Mouse (Mus musculus): ENCODE results near the gene Mrps34. TPM values are rescaled to one million over a fixed set of nuclear protein-coding genes. Genes with fewer than 3 reads are reported as not detected.

Gene Mrps34
- polyA plus RNA-seq, 1 experiment, result 100 TPM

- WGBS, result 87% methylated on average over 8 of the region's 8 CpGs
- DNase-seq, result no peak
Measured at GRCm38 (mm10) chr17:24857831-24858470, 37.0 kb upstream of the Mrps34 start.

GRCm38 (mm10) chr17:24858967-24859366 is 35.9 kb upstream of the Mrps34 start:
- no peak for DNase-seq
- WGBS, result 88% methylated on average over 6 of the region's 6 CpGs
- H3K4me1 ChIP-seq (ENCODE audit: control insufficient read depth, insufficient read depth, low read length), result no peaks in the 10 kb centered on the region
- no peak for TF ChIP-seq POLR2A (IDR thresholded peaks at IDR 0.05; ENCODE audit: borderline replicate concordance, extremely low read depth, low read depth, low read length)
- no peak overlapping the region for H3K4me3 ChIP-seq (replicated peaks; ENCODE audit: extremely low read depth, low read depth, low read length)

More at GRCm38 (mm10) chr17:24857831-24858470, 37.0 kb upstream of the Mrps34 start:
- no peaks in the 10 kb centered on the region for H3K4me1 ChIP-seq (ENCODE audit: control insufficient read depth, insufficient read depth, low read length)
- H3K4me3 ChIP-seq (replicated peaks; ENCODE audit: extremely low read depth, low read depth, low read length), result no peak overlapping the region
- no peak for TF ChIP-seq CTCF (IDR thresholded peaks at IDR 0.05; ENCODE audit: insufficient read depth, low read length)
- no peak for TF ChIP-seq POLR2A (IDR thresholded peaks at IDR 0.05; ENCODE audit: borderline replicate concordance, extremely low read depth, low read depth, low read length)

- WGBS, result 91% methylated on average over 8 of the region's 8 CpGs
- no peak for DNase-seq
- no peak overlapping the region for H3K4me3 ChIP-seq (replicated peaks; ENCODE audit: extremely low read depth, low read depth, low read length)
- no peaks in the 10 kb centered on the region for H3K4me1 ChIP-seq (ENCODE audit: control insufficient read depth, insufficient read depth, low read length)
- TF ChIP-seq CTCF (IDR thresholded peaks at IDR 0.05; ENCODE audit: insufficient read depth, low read length) (no peak), POLR2A (IDR thresholded peaks at IDR 0.05; ENCODE audit: borderline replicate concordance, extremely low read depth, low read depth, low read length) (no peak)
Measured at GRCm38 (mm10) chr17:24860076-24860475, 34.8 kb upstream of the Mrps34 start.

- WGBS, result 93% methylated on average over 3 of the region's 3 CpGs
- TF ChIP-seq CTCF (IDR thresholded peaks at IDR 0.05; ENCODE audit: insufficient read depth, low read length), result no peak
- TF ChIP-seq POLR2A (IDR thresholded peaks at IDR 0.05; ENCODE audit: borderline replicate concordance, extremely low read depth, low read depth, low read length), result no peak
- no peak for DNase-seq
- H3K4me1 ChIP-seq (ENCODE audit: control insufficient read depth, insufficient read depth, low read length), result no peaks in the 10 kb centered on the region
- H3K4me3 ChIP-seq (replicated peaks; ENCODE audit: extremely low read depth, low read depth, low read length), result no peak overlapping the region
Measured at GRCm38 (mm10) chr17:24861785-24862184, 33.1 kb upstream of the Mrps34 start.

DNA sequence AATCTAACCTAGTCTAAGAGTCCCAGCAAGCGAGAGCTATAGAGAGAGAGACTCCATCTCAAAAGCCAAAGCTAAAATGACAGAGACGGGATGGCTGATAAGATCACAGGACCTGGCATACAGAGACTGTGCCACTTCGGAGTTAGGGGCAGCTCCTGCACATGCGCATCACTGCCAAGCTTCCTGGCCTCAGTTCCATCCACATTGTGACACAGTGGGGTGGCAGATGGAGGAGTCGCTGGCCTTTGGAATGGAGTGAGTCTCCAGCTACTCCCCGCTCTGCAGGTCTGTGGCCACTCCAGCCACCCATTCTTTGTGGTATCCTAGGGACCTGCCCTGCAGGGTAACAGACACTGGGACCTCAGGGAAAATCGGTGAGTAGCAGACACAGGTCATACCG is 29.1 kb upstream of the Mrps34 start, which contains the start of gene Igfals:
Gene Igfals (plus strand): TSS at position 222 of the 400 bp plus-strand sequence.
- TF ChIP-seq CTCF (IDR thresholded peaks at IDR 0.05; ENCODE audit: insufficient read depth, low read length) (no peak), POLR2A (IDR thresholded peaks at IDR 0.05; ENCODE audit: borderline replicate concordance, extremely low read depth, low read depth, low read length) (no peak)
- DNase-seq, result no peak
- Histone ChIP-seq H3K4me1 (ENCODE audit: control insufficient read depth, insufficient read depth, low read length) (no peaks in the 10 kb centered on the region), H3K4me3 (replicated peaks; ENCODE audit: extremely low read depth, low read depth, low read length) (no peak within 1 kb of the TSS)
- WGBS, result 91% methylated on average over 8 of the region's 8 CpGs

DNA sequence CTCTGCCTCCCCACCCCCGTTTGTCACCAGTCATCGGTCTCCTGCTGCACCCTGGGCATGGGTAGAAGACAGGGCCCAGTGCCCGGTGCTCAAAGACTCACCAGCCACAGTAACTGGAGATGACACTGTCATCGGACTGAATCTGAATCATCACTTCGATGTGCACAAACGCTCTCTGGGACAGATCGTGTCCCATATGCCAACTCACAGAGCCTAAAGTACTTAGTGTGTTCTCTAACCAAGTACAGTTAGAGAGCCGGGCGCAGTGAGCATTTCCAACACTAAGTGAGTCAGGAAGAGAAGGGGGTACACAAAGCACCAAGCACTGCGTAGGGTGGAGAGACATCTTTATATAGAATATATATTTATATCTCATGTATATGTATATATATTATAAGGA is 27.0 kb upstream of the Mrps34 start:
- no peak for DNase-seq
- Histone ChIP-seq H3K4me3 (replicated peaks; ENCODE audit: extremely low read depth, low read depth, low read length) (no peak overlapping the region), H3K4me1 (ENCODE audit: control insufficient read depth, insufficient read depth, low read length) (no peaks in the 10 kb centered on the region)
- 91% methylated on average over 10 of the region's 10 CpGs for WGBS
- no peak for TF ChIP-seq POLR2A (IDR thresholded peaks at IDR 0.05; ENCODE audit: borderline replicate concordance, extremely low read depth, low read depth, low read length)
- TF ChIP-seq CTCF (IDR thresholded peaks at IDR 0.05; ENCODE audit: insufficient read depth, low read length), result no peak

DNA sequence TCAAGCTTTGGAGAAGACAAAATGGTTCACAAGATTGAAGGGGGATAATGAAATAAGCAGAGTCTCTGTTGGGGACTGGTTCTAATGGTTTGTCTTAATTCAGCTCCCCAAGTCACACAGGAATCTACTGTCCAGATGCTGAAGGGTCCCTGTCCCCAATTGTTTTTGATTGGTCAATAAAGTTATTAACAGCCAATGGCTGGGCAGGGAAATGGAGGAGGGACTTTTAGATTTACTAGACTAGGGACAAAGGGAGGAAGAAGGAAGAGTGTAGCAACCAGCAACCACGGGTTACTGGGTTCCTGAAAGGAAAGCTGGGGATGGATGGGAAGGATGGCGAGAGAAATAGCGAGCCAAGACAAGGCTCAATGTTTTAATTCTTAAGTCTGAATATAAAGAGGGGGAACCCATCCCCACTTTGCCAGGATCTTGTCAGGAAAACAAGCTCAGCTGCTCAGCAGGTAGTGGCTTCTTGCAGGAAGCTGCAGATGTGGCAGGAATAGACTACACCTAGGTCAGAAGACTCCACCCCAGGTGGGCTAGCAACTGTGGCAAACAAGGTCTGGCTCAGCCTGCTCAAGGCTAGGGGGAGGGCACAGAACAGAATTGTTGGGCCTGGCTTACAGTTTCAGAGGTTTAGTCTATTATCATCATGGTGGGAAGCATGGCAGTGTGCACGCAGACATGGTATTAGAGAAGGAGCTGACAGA is 21.1 kb upstream of the Mrps34 start:
- TF ChIP-seq CTCF (IDR thresholded peaks at IDR 0.05; ENCODE audit: insufficient read depth, low read length), result no peak
- no peak for TF ChIP-seq POLR2A (IDR thresholded peaks at IDR 0.05; ENCODE audit: borderline replicate concordance, extremely low read depth, low read depth, low read length)
- no peak overlapping the region for H3K4me3 ChIP-seq (replicated peaks; ENCODE audit: extremely low read depth, low read depth, low read length)
- no peak for DNase-seq
- 48% methylated on average over 4 of the region's 4 CpGs for WGBS
- 0 out of 2 replicates have a peak, but pooled peaks cover 2% of the 10 kb centered on the region for H3K4me1 ChIP-seq (ENCODE audit: control insufficient read depth, insufficient read depth, low read length)

DNA sequence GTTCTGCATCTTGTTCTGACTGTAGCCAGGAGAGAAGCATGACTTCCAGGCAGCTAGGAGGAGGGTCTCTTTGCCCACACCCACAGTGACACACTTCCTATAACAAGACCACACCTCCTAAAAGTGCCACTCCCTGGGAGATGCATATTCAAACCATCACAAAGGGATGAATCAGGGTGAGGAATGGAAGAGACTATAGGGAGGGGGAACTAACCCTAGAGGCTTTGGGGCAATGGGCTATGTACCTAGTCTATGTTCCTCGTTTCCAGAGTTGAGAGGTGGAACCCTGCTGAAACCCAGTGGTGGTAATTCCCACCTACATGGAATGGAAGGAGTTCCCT is 20.5 kb upstream of the Mrps34 start:
- no peak overlapping the region for H3K4me3 ChIP-seq (replicated peaks; ENCODE audit: extremely low read depth, low read depth, low read length)
- 0 out of 2 replicates have a peak, but pooled peaks cover 2% of the 10 kb centered on the region for H3K4me1 ChIP-seq (ENCODE audit: control insufficient read depth, insufficient read depth, low read length)
- WGBS, result 45% methylated on average over 1 of the region's 1 CpGs
- no peak for TF ChIP-seq CTCF (IDR thresholded peaks at IDR 0.05; ENCODE audit: insufficient read depth, low read length)
- no peak for TF ChIP-seq POLR2A (IDR thresholded peaks at IDR 0.05; ENCODE audit: borderline replicate concordance, extremely low read depth, low read depth, low read length)
- no peak for DNase-seq

DNA sequence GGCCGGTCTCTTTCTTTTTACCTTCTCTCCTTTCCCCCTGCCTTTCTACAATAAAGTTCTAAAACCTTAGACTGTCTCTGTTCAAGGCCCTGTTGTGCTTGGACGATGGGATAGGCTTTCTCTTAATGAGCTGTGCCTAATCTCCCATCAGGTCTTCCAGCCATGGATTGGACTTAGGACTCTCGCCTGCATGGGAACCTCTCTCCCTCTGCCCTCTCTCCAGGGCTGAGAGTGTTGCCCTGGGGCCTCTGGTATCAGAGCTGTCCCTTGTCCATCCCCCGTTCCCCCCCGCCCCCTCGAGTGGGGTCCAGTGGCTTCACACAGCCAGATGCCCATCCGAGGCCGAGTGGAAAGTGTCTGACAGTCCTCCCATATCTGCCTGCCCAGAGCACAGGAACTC is 19.9 kb upstream of the Mrps34 start:
- 74% methylated on average over 8 of the region's 8 CpGs for WGBS
- H3K4me3 ChIP-seq (replicated peaks; ENCODE audit: extremely low read depth, low read depth, low read length), result no peak overlapping the region
- 0 out of 2 replicates have a peak, but pooled peaks cover 2% of the 10 kb centered on the region for H3K4me1 ChIP-seq (ENCODE audit: control insufficient read depth, insufficient read depth, low read length)
- DNase-seq, result no peak
- no peak for TF ChIP-seq CTCF (IDR thresholded peaks at IDR 0.05; ENCODE audit: insufficient read depth, low read length)
- TF ChIP-seq POLR2A (IDR thresholded peaks at IDR 0.05; ENCODE audit: borderline replicate concordance, extremely low read depth, low read depth, low read length), result no peak
